ENCODE assay signal across 7 mouse cellular contexts in the genomic region with DNA sequence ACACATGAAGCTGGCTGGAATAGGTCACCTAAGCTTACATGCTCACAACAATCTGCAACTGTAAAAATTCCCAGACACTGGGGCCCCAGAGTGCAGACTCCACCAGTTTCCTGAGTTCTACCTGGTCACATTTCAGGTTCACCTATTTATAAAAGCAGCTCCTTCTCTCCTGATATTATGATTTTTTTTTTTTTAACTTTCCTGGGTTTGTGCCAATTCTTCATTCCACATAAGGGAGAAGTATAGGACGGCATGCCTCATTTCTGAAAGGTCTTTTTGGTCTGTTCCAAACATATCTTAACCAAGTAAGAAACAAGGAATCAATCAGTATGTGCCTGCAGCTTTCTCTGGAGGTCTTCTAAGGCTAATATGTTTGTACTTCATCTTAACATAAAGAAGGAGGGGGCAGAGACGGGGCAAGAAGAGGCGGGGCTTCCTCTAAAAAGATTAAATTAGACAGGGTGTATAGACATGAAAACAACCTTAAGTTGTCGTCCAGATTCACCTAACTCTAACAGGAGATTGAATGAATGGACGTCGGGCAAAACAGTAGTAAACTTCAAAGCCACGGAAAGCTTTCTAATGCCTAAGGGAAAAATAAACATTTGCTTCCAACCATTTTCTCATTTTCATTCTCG. TPM values are rescaled to one million over a fixed set of nuclear protein-coding genes. Genes with fewer than 3 reads are reported as not detected.
DNase-seq lines count a peak whose midpoint lies in the region; ATAC-seq lines count a peak whose summit lies in the region.

No protein-coding gene starts in this region.

- no peaks in the 10 kb centered on the region for H3K36me3 ChIP-seq in lung, embryonic 16.5 days (ENCODE audit: control insufficient read depth, insufficient read depth, low read length)
- H3K36me3 ChIP-seq in embryonic facial prominence, embryonic 15.5 days = no peaks in the 10 kb centered on the region
- H3K36me3 ChIP-seq in neural tube, embryonic 15.5 days = no peaks in the 10 kb centered on the region

- H3K9me3 ChIP-seq in lung, embryonic 16.5 days (ENCODE audit: control insufficient read depth, low read length) = no peaks in the 10 kb centered on the region
- H3K9me3 ChIP-seq in embryonic facial prominence, embryonic 15.5 days (replicated peaks) = no peaks in the 10 kb centered on the region
- no peaks in the 10 kb centered on the region for H3K9me3 ChIP-seq in neural tube, embryonic 15.5 days (replicated peaks)

- peak overlapping the region; percentile 55 for H3K4me3 ChIP-seq in lung, embryonic 16.5 days (ENCODE audit: low read length)
- peak overlapping the region; percentile 64 for H3K4me3 ChIP-seq in embryonic facial prominence, embryonic 15.5 days (replicated peaks)
- peak overlapping the region; percentile 75 for H3K4me3 ChIP-seq in neural tube, embryonic 15.5 days (replicated peaks)

- H3K27ac ChIP-seq in lung, embryonic 16.5 days (ENCODE audit: low read length) = no peak overlapping the region
- H3K27ac ChIP-seq in embryonic facial prominence, embryonic 15.5 days (replicated peaks) = no peak overlapping the region
- no peak overlapping the region for H3K27ac ChIP-seq in neural tube, embryonic 15.5 days (replicated peaks)

- intact Hi-C loops in gastrocnemius, postnatal 14 days (cut with DNase I; ENCODE audit: low total_unique reads) = loop anchor here (5.0 kb wide), 1 partner anchor 547 kb away; no protein-coding TSS in a partner anchor

- no peak overlapping the region for H3K9ac ChIP-seq in lung, embryonic 16.5 days (ENCODE audit: low read length)
- no peak overlapping the region for H3K9ac ChIP-seq in embryonic facial prominence, embryonic 15.5 days
- H3K9ac ChIP-seq in neural tube, embryonic 15.5 days (replicated peaks) = no peak overlapping the region

- H3K27me3 ChIP-seq in lung, embryonic 16.5 days (ENCODE audit: control insufficient read depth, insufficient read depth, low read depth, low read length) = no peaks in the 10 kb centered on the region; the same call in 1 of the 2 replicates
- no peaks in the 10 kb centered on the region for H3K27me3 ChIP-seq in embryonic facial prominence, embryonic 15.5 days
- H3K27me3 ChIP-seq in neural tube, embryonic 15.5 days (replicated peaks) = peaks cover 10% of the 10 kb centered on the region; the same call in 1 of the 2 replicates

- DNase-seq in lung, postnatal 10 days = no peak
- peak; percentile 47 for DNase-seq in induced T-regulatory cell, adult 2 months (ENCODE audit: low read depth)
- no peak for DNase-seq in gastrocnemius, postnatal 4 days (ENCODE audit: low spot score in 2 of 2)
- no peak for DNase-seq in gastrocnemius, postnatal 14 days

- 4% methylated on average over 8 of the region's 8 CpGs for WGBS in lung, embryonic 16.5 days
- 12% methylated on average over 8 of the region's 8 CpGs for WGBS in embryonic facial prominence, embryonic 15.5 days
- WGBS in neural tube, embryonic 15.5 days = 32% methylated on average over 8 of the region's 8 CpGs

- peaks cover 5% of the 10 kb centered on the region; the same call in 1 of the 2 replicates for H3K4me1 ChIP-seq in lung, embryonic 16.5 days (replicated peaks; ENCODE audit: control insufficient read depth, insufficient read depth, low read length)
- H3K4me1 ChIP-seq in embryonic facial prominence, embryonic 15.5 days = peaks cover 18% of the 10 kb centered on the region
- H3K4me1 ChIP-seq in neural tube, embryonic 15.5 days = peaks cover 20% of the 10 kb centered on the region

- ATAC-seq in lung, embryonic 16.5 days (ENCODE audit: low read depth) = no peak
- no peak for ATAC-seq in embryonic facial prominence, embryonic 15.5 days (ENCODE audit: insufficient number of reproducible peaks, low FRiP score, low TSS enrichment, low read depth)
- no peak for ATAC-seq in neural tube, embryonic 15.5 days (ENCODE audit: low FRiP score)

- H3K4me2 ChIP-seq in lung, embryonic 16.5 days (ENCODE audit: low read depth, low read length) = peak overlapping the region; percentile 77
- H3K4me2 ChIP-seq in embryonic facial prominence, embryonic 15.5 days (replicated peaks) = peak overlapping the region; percentile 87
- H3K4me2 ChIP-seq in neural tube, embryonic 15.5 days = peak overlapping the region; percentile 96

RNA-seq across cellular contexts. Expression of a gene that starts 2.0 kb away (rescaled TPM):
- polyA plus RNA-seq in lung, embryonic 16.5 days (2015; fragmentation: Nextera tagmentation; extraction: Ambion mirVana) = 0.83 and 1.1 TPM in 2 replicates
- polyA plus RNA-seq in embryonic facial prominence, embryonic 15.5 days (2015; fragmentation: Nextera tagmentation; extraction: Ambion mirVana) = 1.8 and 1.9 TPM in 2 replicates
- polyA plus RNA-seq in neural tube, embryonic 15.5 days (2015; fragmentation: Nextera tagmentation; extraction: Ambion mirVana) = 2.0 and 2.3 TPM in 2 replicates
- total RNA-seq in gastrocnemius, postnatal 4 days (2021) = 1 to 10 TPM; 2.2 to 3.1 TPM
- total RNA-seq in gastrocnemius, postnatal 14 days (2021) = 1 to 10 TPM; 3.6 to 5.1 TPM
